Mouse (Mus musculus): ENCODE results near the gene Sgca.

GRCm38 (mm10) chr11:94924977-94925376 lies 51.1 kb downstream of the Sgca start:
- TF ChIP-seq CTCF (IDR thresholded peaks at IDR 0.05; ENCODE audit: insufficient read depth, low read length), result no peak
- TF ChIP-seq POLR2A (IDR thresholded peaks at IDR 0.05; ENCODE audit: borderline replicate concordance, extremely low read depth, low read depth, low read length), result no peak

Measured in lung, adult 2 months (tissue).